Mouse (Mus musculus) c-Kit-positive CD71-positive TER-119-negative erythroid progenitor cells, embryonic 14.5 days (primary cell): ENCODE measurements around the gene Ddx39b.
"Not testable (repeated sequence)": the region's sequence is repeated elsewhere in the genome, so short reads cannot be mapped to it uniquely, and the experiment has no call there.

Source experiments
- DNase-seq: peaks from one replicate; pipeline ENCODE4 v3.0.0-alpha.2; 2013; ENCODE audit warnings: low read depth

The Ddx39b gene

GRCm38 (mm10) chr17:35262664-35263522 lies 21.3 kb downstream of the Ddx39b start, which contains the start of gene H2-D1:
Gene H2-D1, plus strand, starts transcription at chr17:35262730.
- peak; percentile 93 for DNase-seq

GRCm38 (mm10) chr17:35263523-35263883 lies 22.0 kb downstream of the Ddx39b start:
- DNase-seq: no peak

GRCm38 (mm10) chr17:35267399-35268086 lies 26.0 kb downstream of the Ddx39b start:
- DNase-seq: no peak

GRCm38 (mm10) chr17:35269653-35270347 lies 28.3 kb downstream of the Ddx39b start:
- peak; percentile 55 for DNase-seq

- no peak for DNase-seq
Observed at GRCm38 (mm10) chr17:35272249-35272648, 30.7 kb downstream of the Ddx39b start.

- DNase-seq: peak; percentile 67
Observed at GRCm38 (mm10) chr17:35274770-35275169, 33.2 kb downstream of the Ddx39b start.

- DNase-seq: no peak
Observed at GRCm38 (mm10) chr17:35276304-35276864, 34.8 kb downstream of the Ddx39b start.

GRCm38 (mm10) chr17:35278049-35278448 lies 36.5 kb downstream of the Ddx39b start:
- DNase-seq: no peak

- DNase-seq: no peak
Observed at GRCm38 (mm10) chr17:35278957-35279688, 37.6 kb downstream of the Ddx39b start.

- no peak for DNase-seq
Observed at GRCm38 (mm10) chr17:35280276-35280675, 38.7 kb downstream of the Ddx39b start.

- DNase-seq: no peak
Observed at GRCm38 (mm10) chr17:35285431-35285830, 43.9 kb downstream of the Ddx39b start.

GRCm38 (mm10) chr17:35295796-35296195 lies 54.2 kb downstream of the Ddx39b start:
- peak; percentile 42 for DNase-seq

- not testable (repeated sequence) for DNase-seq
Observed at GRCm38 (mm10) chr17:35300261-35300945, 58.9 kb downstream of the Ddx39b start.

- peak; percentile 65 for DNase-seq
Observed at GRCm38 (mm10) chr17:35301645-35302258, 60.2 kb downstream of the Ddx39b start.

GRCm38 (mm10) chr17:35303271-35303670 lies 61.7 kb downstream of the Ddx39b start:
- DNase-seq: no peak
